Mouse (Mus musculus): ENCODE results near the gene Wdr63. TPM values are rescaled to one million over a fixed set of nuclear protein-coding genes. Genes with fewer than 3 reads are reported as not detected.

The Wdr63 gene
- polyA plus RNA-seq, 1 experiment from 2014 or later = 0.21 TPM

DNA sequence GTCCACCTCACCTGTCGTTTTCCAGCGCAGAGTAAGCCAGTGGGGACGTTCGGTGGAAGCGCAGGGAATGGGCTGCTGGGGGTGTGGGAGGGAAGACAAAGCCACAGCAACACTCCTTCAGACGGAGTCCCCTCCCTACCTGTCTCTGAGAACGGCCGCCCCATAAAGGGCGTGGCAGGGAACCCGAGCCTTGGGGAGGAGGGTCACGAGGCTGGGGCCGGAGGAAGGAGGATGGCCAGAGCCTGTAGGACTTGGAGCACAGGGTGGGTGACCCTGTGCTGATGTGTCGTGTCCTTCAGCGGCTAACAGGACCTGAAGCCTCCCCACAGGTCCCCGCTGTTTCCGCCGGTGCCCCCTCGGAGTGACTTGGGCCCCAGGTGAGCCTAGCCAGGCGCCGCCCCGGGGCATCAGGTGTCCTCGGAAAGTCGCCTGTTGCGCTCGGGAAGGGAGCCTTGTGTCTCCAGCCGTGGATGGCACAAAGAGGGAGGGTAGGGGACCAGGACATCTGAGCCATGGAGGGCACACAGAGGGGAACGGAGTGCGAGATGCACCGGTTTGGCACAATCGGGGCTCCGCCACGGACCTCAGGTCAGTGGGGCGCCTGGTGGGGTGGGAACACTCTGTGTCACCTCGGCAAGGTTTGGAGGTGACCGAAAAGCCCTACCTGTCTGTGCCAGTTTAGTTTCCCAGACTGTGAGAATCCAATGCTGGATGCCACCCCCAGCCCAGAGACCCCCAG lies 9.5 kb upstream of the Wdr63 start, which contains the start of gene Mcoln3:
Gene Mcoln3 (plus strand): TSS at position 193 of the 739 bp plus-strand sequence.
- H3K27ac ChIP-seq = no peak within 1 kb of the TSS
- no peaks in the 10 kb centered on the region for H3K36me3 ChIP-seq (ENCODE audit: insufficient read depth, low read length)
- H3K4me3 ChIP-seq (replicated peaks; ENCODE audit: low read depth, low read length) = peak within 1 kb of the TSS; percentile 31
- peaks cover 3% of the 10 kb centered on the region; the same call in 1 of the 2 replicates for H3K27me3 ChIP-seq (ENCODE audit: insufficient read depth, low read length)
- 8% methylated on average over 35 of the region's 35 CpGs for WGBS
- H3K9me3 ChIP-seq (replicated peaks; ENCODE audit: low read length) = no peaks in the 10 kb centered on the region
- H3K9ac ChIP-seq (ENCODE audit: low read depth, low read length) = peak within 1 kb of the TSS; percentile 18; the same call in 1 of the 2 replicates
- DNase-seq (ENCODE audit: low spot score) = no peak
- H3K4me1 ChIP-seq (replicated peaks; ENCODE audit: insufficient read depth, low read length) = peaks cover 6% of the 10 kb centered on the region; the same call in 1 of the 2 replicates
- ATAC-seq (replicated peaks; ENCODE audit: low FRiP score, low read depth) = peak; percentile 62
- peak within 1 kb of the TSS; percentile 57 for H3K4me2 ChIP-seq (ENCODE audit: low read length)
- TF ChIP-seq CTCF (IDR thresholded peaks at IDR 0.05; ENCODE audit: low read depth) = no peak

DNA sequence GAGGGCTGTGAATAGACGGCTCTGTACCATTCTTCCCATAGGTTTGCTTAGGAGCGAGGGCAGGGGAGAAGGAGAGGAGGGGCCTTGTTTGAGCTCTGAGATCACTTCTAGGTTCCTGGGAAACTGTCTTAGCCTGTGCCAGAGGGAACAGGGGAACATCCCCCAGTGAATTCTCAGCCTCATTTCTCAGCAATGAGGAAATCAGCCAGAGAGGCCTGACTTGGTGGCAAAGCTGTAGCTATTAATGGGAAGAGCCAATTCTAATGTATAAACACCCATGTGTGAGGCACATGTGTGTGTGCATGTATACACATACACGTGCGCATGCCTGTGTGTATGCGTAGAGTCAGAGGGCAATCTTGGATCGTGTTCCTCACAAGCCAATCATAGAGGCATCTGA lies 3.0 kb upstream of the Wdr63 start:
- Histone ChIP-seq H3K27me3 (ENCODE audit: insufficient read depth, low read length) (no peaks in the 10 kb centered on the region), H3K4me1 (replicated peaks; ENCODE audit: insufficient read depth, low read length) (no peaks in the 10 kb centered on the region), H3K4me3 (replicated peaks; ENCODE audit: low read depth, low read length) (no peak overlapping the region), H3K27ac (no peak overlapping the region), H3K36me3 (ENCODE audit: insufficient read depth, low read length) (no peaks in the 10 kb centered on the region), H3K4me2 (ENCODE audit: low read length) (no peak overlapping the region), H3K9ac (ENCODE audit: low read depth, low read length) (no peak overlapping the region), H3K9me3 (replicated peaks; ENCODE audit: low read length) (no peaks in the 10 kb centered on the region)
- DNase-seq (ENCODE audit: low spot score) (no peak), ATAC-seq (replicated peaks; ENCODE audit: low FRiP score, low read depth) (no peak)
- no peak for TF ChIP-seq CTCF (IDR thresholded peaks at IDR 0.05; ENCODE audit: low read depth)
- 78% methylated on average over 6 of the region's 6 CpGs for WGBS

DNA sequence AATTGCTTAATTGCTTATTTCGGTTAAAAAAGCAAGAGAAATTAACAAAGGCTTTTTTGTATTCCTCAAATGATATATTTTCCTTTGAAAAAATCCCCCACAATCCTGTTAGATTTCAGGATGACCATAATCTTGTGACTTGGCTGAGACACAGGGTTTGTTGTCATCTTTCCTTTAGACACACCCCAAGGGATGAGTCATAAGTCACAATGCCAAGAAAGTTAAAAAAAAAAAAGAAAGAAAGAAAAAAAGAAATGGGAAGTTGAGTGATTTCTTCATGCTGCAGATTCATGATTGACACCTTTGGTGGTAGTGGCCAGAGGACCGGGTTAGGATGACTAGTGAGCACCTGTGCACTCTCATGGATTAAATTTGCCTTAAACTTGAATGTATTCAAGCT lies 2.4 kb upstream of the Wdr63 start:
- DNase-seq (ENCODE audit: low spot score) = no peak
- Histone ChIP-seq H3K4me1 (replicated peaks; ENCODE audit: insufficient read depth, low read length) (no peaks in the 10 kb centered on the region), H3K36me3 (ENCODE audit: insufficient read depth, low read length) (no peaks in the 10 kb centered on the region), H3K27ac (no peak overlapping the region), H3K4me3 (replicated peaks; ENCODE audit: low read depth, low read length) (no peak overlapping the region), H3K9me3 (replicated peaks; ENCODE audit: low read length) (no peaks in the 10 kb centered on the region), H3K9ac (ENCODE audit: low read depth, low read length) (no peak overlapping the region), H3K4me2 (ENCODE audit: low read length) (no peak overlapping the region), H3K27me3 (ENCODE audit: insufficient read depth, low read length) (no peaks in the 10 kb centered on the region)
- 69% methylated on average over 2 of the region's 2 CpGs for WGBS
- no peak for TF ChIP-seq CTCF (IDR thresholded peaks at IDR 0.05; ENCODE audit: low read depth)
- no peak for ATAC-seq (replicated peaks; ENCODE audit: low FRiP score, low read depth)

DNA sequence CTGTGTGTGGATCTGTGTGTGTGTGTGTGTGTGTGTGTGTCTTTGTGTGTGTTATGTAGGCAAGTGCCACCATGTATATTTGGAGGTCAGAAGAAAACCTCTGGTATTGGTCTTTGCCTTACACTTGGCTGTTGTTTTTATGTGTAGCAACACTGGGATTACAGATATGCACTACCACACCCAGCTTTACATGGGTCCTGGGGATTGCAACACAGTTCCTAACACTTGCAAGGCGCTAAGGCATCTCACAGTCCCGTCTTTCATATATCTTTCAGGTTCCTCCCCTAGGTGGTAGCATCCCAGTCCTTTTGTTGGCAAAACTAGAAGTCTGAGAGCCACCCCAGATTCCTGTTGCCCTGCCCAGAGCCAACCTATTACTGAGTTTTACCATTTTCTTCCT lies 1.0 kb upstream of the Wdr63 start:
- Histone ChIP-seq H3K4me2 (ENCODE audit: low read length) (no peak overlapping the region), H3K9ac (ENCODE audit: low read depth, low read length) (no peak overlapping the region), H3K9me3 (replicated peaks; ENCODE audit: low read length) (no peaks in the 10 kb centered on the region), H3K27me3 (ENCODE audit: insufficient read depth, low read length) (no peaks in the 10 kb centered on the region), H3K4me1 (replicated peaks; ENCODE audit: insufficient read depth, low read length) (no peaks in the 10 kb centered on the region), H3K4me3 (replicated peaks; ENCODE audit: low read depth, low read length) (no peak overlapping the region), H3K27ac (no peak overlapping the region), H3K36me3 (ENCODE audit: insufficient read depth, low read length) (no peaks in the 10 kb centered on the region)
- WGBS = 80% methylated on average over 2 of the region's 2 CpGs
- DNase-seq (ENCODE audit: low spot score) (no peak), ATAC-seq (replicated peaks; ENCODE audit: low FRiP score, low read depth) (no peak)
- TF ChIP-seq CTCF (IDR thresholded peaks at IDR 0.05; ENCODE audit: low read depth) = no peak

DNA sequence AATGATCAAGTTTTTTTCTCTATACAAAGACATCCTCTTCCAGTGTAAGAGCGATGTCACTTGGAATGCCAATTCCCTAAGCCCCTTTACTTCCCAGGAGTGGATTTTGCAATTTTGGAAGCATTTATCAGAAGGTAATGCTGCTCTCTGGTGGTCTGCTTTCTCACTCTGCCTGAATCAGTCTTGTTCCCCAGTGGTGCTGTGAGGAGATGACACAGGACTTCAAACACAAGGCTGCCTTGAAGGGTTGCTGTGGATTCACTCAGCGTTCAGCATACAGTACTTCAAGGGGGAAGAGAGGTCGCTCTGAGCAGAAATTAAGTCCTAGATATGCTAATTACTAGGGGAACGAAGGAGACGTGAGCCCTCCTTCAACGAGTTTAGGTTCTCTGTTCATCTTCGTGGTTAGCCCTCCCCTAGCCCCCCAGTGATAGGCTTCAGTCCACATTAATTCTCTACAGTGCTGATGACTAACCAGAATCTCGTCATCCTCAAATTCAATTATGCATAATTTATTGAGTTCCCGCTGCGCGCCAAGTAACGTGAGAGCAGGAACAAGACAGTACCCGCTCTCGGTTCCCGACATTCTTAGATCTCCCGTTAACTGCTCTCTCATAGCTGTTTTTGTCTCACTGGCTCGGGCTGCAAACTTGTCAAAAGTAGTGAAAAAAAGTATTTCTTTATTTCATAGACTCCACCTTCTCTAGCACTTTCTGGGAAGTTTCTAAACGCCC lies 647 bp downstream of the Wdr63 start:
- H3K4me3 ChIP-seq (replicated peaks; ENCODE audit: low read depth, low read length) = peak overlapping the region; percentile 29
- H3K9me3 ChIP-seq (replicated peaks; ENCODE audit: low read length) = no peaks in the 10 kb centered on the region
- DNase-seq (ENCODE audit: low spot score) (peak; percentile 75), ATAC-seq (replicated peaks; ENCODE audit: low FRiP score, low read depth) (peak; percentile 82)
- TF ChIP-seq CTCF (IDR thresholded peaks at IDR 0.05; ENCODE audit: low read depth) = peak; percentile 62
- H3K27me3 ChIP-seq (ENCODE audit: insufficient read depth, low read length) = no peaks in the 10 kb centered on the region
- H3K4me2 ChIP-seq (ENCODE audit: low read length) = peak overlapping the region; percentile 81
- no peaks in the 10 kb centered on the region for H3K36me3 ChIP-seq (ENCODE audit: insufficient read depth, low read length)
- H3K27ac ChIP-seq = no peak overlapping the region
- H3K4me1 ChIP-seq (replicated peaks; ENCODE audit: insufficient read depth, low read length) = no peaks in the 10 kb centered on the region
- 4% methylated on average over 18 of the region's 18 CpGs for WGBS
- no peak overlapping the region for H3K9ac ChIP-seq (ENCODE audit: low read depth, low read length)

DNA sequence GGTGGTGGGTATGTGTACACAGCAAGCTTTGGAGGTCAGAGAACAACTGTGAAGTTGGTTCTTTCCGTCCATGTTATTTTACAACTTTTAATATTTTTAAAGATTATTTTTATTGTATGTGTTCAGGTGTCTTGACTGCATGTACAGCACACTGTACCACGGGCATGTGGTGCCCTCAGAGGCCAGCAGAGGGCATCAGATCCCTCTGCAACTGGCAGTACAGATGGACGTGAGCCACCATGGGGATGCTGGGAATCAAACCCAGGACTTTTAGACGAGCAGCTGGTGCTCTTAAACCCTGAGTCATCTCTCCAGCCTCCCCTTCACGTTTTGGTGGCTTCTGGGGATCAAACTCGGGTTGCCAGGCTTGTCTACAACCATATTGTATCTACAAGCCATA lies 5.9 kb downstream of the Wdr63 start:
- 60% methylated on average over 6 of the region's 6 CpGs for WGBS
- Histone ChIP-seq H3K4me3 (replicated peaks; ENCODE audit: low read depth, low read length) (no peak overlapping the region), H3K4me1 (replicated peaks; ENCODE audit: insufficient read depth, low read length) (no peaks in the 10 kb centered on the region), H3K9ac (ENCODE audit: low read depth, low read length) (no peak overlapping the region), H3K4me2 (ENCODE audit: low read length) (no peak overlapping the region), H3K36me3 (ENCODE audit: insufficient read depth, low read length) (no peaks in the 10 kb centered on the region), H3K9me3 (replicated peaks; ENCODE audit: low read length) (no peaks in the 10 kb centered on the region), H3K27me3 (ENCODE audit: insufficient read depth, low read length) (no peaks in the 10 kb centered on the region), H3K27ac (no peak overlapping the region)
- peak; percentile 30; the same call in 1 of the 2 replicates for TF ChIP-seq CTCF (IDR thresholded peaks at IDR 0.05; ENCODE audit: low read depth)
- ATAC-seq (replicated peaks; ENCODE audit: low FRiP score, low read depth) (no peak), DNase-seq (ENCODE audit: low spot score) (no peak)
